Mouse (Mus musculus): ENCODE measurements around the gene Hectd2. TPM values are rescaled to one million over a fixed set of nuclear protein-coding genes. Genes with fewer than 3 reads are reported as not detected.

Gene Hectd2
- polyA plus RNA-seq, 1 experiment from 2014 or later: 5.5 TPM

DNA sequence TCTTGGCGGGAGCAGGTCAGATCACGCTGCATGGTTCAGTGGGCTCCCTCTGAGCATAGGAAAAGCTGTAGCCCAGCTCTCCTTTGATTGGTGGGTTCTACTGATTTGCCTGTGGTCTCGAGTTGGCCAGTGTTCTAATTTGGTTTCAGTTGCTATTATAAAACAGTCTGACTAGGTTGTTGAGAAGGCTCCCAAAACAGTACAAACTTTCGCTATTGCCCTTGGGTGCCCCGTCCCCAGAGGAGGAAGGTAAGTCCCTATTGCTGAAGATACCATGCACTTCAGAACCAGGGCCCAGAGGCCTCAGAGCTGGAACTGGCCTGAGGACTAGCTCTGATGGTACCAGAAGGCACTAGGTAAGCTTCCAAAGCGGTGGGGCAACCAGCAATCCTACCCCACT, 112.9 kb downstream of the Hectd2 start:
- Histone ChIP-seq H3K27ac (ENCODE audit: low read depth, low read length) (no peak overlapping the region), H3K27me3 (ENCODE audit: control insufficient read depth, insufficient read depth, low read length) (no peaks in the 10 kb centered on the region), H3K9me3 (ENCODE audit: control insufficient read depth, low read length) (no peaks in the 10 kb centered on the region), H3K4me2 (ENCODE audit: low read depth, low read length, severe bottlenecking) (no peak overlapping the region), H3K9ac (ENCODE audit: low read length) (no peak overlapping the region), H3K36me3 (ENCODE audit: control insufficient read depth, insufficient read depth, low read length) (no peaks in the 10 kb centered on the region), H3K4me3 (ENCODE audit: low read depth, low read length) (no peak overlapping the region), H3K4me1 (replicated peaks; ENCODE audit: control insufficient read depth, insufficient read depth, low read length) (peaks cover 3% of the 10 kb centered on the region; the same call in 1 of the 2 replicates)
- 90% methylated on average over 6 of the region's 6 CpGs for WGBS
- DNase-seq (ENCODE audit: low spot score) (no peak), ATAC-seq (replicated peaks; ENCODE audit: low FRiP score) (no peak)

DNA sequence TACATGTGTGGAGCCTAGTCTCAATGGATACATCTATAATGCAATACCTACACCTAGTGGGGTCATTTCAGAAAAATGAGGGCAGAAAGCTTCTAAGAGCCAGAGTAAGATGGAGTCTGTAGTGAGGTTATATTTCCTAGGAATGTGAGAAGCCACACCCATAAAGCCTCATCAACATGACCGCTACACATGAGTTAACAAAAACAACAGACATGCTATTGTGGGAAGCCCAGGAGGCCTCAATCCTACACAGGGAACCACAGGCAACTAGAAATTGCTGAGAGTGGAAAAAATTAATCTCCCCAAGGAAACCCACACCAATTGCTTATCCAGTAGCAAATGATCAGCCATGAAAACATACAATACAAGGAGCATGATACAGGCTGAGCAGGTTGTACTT, 113.7 kb downstream of the Hectd2 start:
- ATAC-seq (replicated peaks; ENCODE audit: low FRiP score) (no peak), DNase-seq (ENCODE audit: low spot score) (no peak)
- H3K27ac ChIP-seq (ENCODE audit: low read depth, low read length): no peak overlapping the region
- no peak overlapping the region for H3K4me3 ChIP-seq (ENCODE audit: low read depth, low read length)
- peaks cover 3% of the 10 kb centered on the region; the same call in 1 of the 2 replicates for H3K4me1 ChIP-seq (replicated peaks; ENCODE audit: control insufficient read depth, insufficient read depth, low read length)
- 69% methylated on average over 1 of the region's 1 CpGs for WGBS
- no peaks in the 10 kb centered on the region for H3K27me3 ChIP-seq (ENCODE audit: control insufficient read depth, insufficient read depth, low read length)
- no peaks in the 10 kb centered on the region for H3K9me3 ChIP-seq (ENCODE audit: control insufficient read depth, low read length)
- H3K36me3 ChIP-seq (ENCODE audit: control insufficient read depth, insufficient read depth, low read length): no peaks in the 10 kb centered on the region
- no peak overlapping the region for H3K9ac ChIP-seq (ENCODE audit: low read length)
- H3K4me2 ChIP-seq (ENCODE audit: low read depth, low read length, severe bottlenecking): no peak overlapping the region

DNA sequence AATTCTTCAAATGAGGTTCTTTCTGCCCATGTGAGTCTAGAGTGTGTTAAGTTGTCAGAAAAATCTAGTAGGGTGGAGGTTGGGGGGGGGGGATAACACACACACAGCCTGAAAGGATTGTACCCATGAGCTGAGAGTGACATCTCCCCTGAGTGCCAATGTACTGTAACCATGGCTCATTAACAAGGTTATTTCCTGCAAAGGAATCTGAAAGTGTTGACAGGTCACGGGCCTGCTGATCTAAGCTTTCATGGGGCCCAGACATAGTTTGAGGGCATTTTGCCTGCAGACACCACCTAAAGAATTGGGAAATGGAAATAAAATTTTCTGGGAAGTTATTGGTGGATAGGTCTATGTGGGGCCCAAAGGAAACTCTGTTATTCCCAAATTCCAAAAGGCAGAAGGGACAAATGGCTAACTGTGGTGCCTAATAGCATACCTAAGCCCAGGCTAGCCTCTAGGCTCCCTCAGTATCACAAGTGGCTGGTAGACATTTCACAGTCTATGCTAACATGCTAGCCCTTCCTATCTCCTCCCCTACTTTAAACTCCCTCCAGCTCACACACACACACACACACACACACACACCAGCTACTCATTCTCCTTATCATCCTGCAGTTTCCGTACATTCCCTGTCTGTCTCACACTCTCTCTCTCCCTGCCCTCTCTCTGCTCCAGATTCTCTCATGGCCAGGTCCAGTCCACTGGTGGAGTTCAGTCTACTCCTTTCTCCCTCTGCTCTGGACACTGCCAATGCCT, 114.6 kb downstream of the Hectd2 start:
- 61% methylated on average over 2 of the region's 2 CpGs for WGBS
- H3K4me2 ChIP-seq (ENCODE audit: low read depth, low read length, severe bottlenecking): no peak overlapping the region
- H3K9ac ChIP-seq (ENCODE audit: low read length): no peak overlapping the region
- H3K27me3 ChIP-seq (ENCODE audit: control insufficient read depth, insufficient read depth, low read length): no peaks in the 10 kb centered on the region
- H3K27ac ChIP-seq (ENCODE audit: low read depth, low read length): no peak overlapping the region
- H3K4me3 ChIP-seq (ENCODE audit: low read depth, low read length): no peak overlapping the region
- ATAC-seq (replicated peaks; ENCODE audit: low FRiP score): no peak
- no peaks in the 10 kb centered on the region for H3K9me3 ChIP-seq (ENCODE audit: control insufficient read depth, low read length)
- no peaks in the 10 kb centered on the region for H3K36me3 ChIP-seq (ENCODE audit: control insufficient read depth, insufficient read depth, low read length)
- no peak for DNase-seq (ENCODE audit: low spot score)
- H3K4me1 ChIP-seq (replicated peaks; ENCODE audit: control insufficient read depth, insufficient read depth, low read length): peaks cover 3% of the 10 kb centered on the region; the same call in 1 of the 2 replicates

DNA sequence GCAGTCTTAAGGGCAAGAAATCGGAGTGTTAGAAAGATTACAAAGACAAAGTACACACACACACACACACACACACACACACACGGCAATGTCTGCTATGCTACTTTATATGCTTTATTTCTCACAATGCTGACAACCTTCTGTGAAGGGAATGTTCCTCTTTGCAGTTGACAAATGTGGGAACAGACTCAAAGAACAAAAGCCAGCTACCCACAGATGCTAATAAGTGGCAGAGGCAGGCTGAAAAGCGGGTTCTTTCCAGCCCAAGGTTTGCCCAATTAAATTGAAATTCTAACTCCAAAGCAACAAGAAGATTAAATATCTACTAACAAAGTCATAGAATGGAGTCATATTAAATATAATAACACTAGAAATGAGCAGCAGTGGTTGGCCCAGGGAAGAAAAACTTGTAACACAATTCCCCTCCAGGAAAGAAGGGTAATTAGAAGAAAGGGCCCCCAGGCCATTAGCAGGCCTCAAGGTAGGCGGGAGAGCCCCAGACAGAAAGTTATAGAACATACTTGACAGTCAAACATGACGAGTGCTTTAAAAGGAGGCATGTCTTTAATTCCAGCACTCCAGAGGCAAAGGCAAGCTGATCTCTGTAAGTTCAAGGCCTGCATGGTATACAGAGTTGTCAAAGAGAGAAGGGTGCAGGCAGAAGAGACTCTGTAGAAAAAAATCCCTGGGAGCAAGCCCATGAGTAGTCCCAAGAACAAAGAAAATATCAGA, 115.4 kb downstream of the Hectd2 start:
- H3K9ac ChIP-seq (ENCODE audit: low read length): no peak overlapping the region
- no peaks in the 10 kb centered on the region for H3K36me3 ChIP-seq (ENCODE audit: control insufficient read depth, insufficient read depth, low read length)
- no peaks in the 10 kb centered on the region for H3K9me3 ChIP-seq (ENCODE audit: control insufficient read depth, low read length)
- H3K4me3 ChIP-seq (ENCODE audit: low read depth, low read length): no peak overlapping the region
- peaks cover 3% of the 10 kb centered on the region; the same call in 1 of the 2 replicates for H3K4me1 ChIP-seq (replicated peaks; ENCODE audit: control insufficient read depth, insufficient read depth, low read length)
- 51% methylated on average over 5 of the region's 5 CpGs for WGBS
- no peak overlapping the region for H3K4me2 ChIP-seq (ENCODE audit: low read depth, low read length, severe bottlenecking)
- ATAC-seq (replicated peaks; ENCODE audit: low FRiP score) (peak; percentile 18; the same call in 1 of the 2 replicates), DNase-seq (ENCODE audit: low spot score) (no peak)
- H3K27me3 ChIP-seq (ENCODE audit: control insufficient read depth, insufficient read depth, low read length): no peaks in the 10 kb centered on the region
- 0 out of 2 replicates have a peak overlapping the region, but pooled peaks have one; percentile 34 for H3K27ac ChIP-seq (ENCODE audit: low read depth, low read length)

Other genes with a start within 250 kb of the Hectd2 start
- 14.9 and 17.1 TPM in 2 replicates for gene Pcgf5, start 206.3 kb upstream of the Hectd2 start, polyA plus RNA-seq (2014; fragmentation: Nextera tagmentation; extraction: Ambion mirVana)
- 2.0 and 2.1 TPM in 2 replicates for gene Ppp1r3c, start 182.0 kb downstream of the Hectd2 start, polyA plus RNA-seq (2014; fragmentation: Nextera tagmentation; extraction: Ambion mirVana)